Mouse (Mus musculus): Measurements from ENCODE around the gene Dync1li1.

GRCm38 (mm10) chr9:114656701-114657100, 31.9 kb upstream of the Dync1li1 start:
- no peak for TF ChIP-seq MAX (IDR thresholded peaks at IDR 0.05; ENCODE audit: low read length)
- no peak for TF ChIP-seq POLR2A (IDR thresholded peaks at IDR 0.05; ENCODE audit: control insufficient read depth in 1 of 2, insufficient read depth in 1 of 2, low read depth in 1 of 2, low read length in 2 of 2, poor library complexity in 1 of 2)
- peak; percentile 88 for TF ChIP-seq GATA1 (IDR thresholded peaks at IDR 0.05; ENCODE audit: low read depth, low read length)

All from MEL (cell line).